Mouse (Mus musculus) left cerebral cortex, postnatal 14 days (tissue): ENCODE data around the gene Olfr74. TPM values are rescaled to one million over a fixed set of nuclear protein-coding genes. Genes with fewer than 3 reads are reported as not detected.
"Not testable (repeated sequence)": the region's sequence is repeated elsewhere in the genome, so short reads cannot be mapped to it uniquely, and the experiment has no call there.

Experiments
- DNase-seq, 2 experiments: peaks; one replicate each; pipeline ENCODE4 v3.0.0; 2021 to 2022; ENCODE audit warnings: low spot score in 2 of 2, mixed read lengths in 1 of 2
- intact Hi-C: fragments of 180-260 bp; cut with DNase I; formaldehyde crosslinking; loops from one replicate; pipeline ENCODE4 v1.15.1; 2025
- long read RNA-seq, 2 experiments: library from polyadenylated mRNA; stranded (forward); transcript quantifications; one replicate each; pipeline ENCODE4 v2.0.0; 2021
- total RNA-seq, 2 experiments: library from RNA; stranded (reverse); gene quantifications; 2 replicates each; pipeline ENCODE4 v1.2.3; 2021

The Olfr74 gene
- not detected for total RNA-seq
- long read RNA-seq, experiment 1, result 0 reads
- long read RNA-seq, experiment 2, result 0 reads

DNA sequence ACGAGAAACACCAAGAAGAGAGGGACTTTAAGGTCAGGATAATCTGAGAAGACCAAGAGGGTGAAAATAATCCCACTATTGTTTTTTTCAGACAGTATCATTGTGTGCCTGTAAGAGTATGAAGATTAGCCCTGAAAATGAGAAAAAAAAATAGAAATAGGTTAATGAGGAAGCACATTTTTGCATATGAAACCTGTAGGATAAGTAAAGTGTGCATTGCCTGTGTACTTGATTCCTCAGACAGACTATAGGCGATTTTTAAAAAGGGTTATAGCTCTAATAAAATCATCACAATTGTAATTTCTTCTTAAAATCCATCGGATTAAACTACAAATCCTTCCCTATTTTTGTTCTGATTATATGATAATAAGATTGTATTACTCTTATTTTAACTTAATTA is at the start of gene Olfr74:
Gene Olfr74, minus strand, starts transcription at position 101 of the 400 bp plus-strand sequence.
- no peak for DNase-seq
- intact Hi-C loops, result no loop called here

DNA sequence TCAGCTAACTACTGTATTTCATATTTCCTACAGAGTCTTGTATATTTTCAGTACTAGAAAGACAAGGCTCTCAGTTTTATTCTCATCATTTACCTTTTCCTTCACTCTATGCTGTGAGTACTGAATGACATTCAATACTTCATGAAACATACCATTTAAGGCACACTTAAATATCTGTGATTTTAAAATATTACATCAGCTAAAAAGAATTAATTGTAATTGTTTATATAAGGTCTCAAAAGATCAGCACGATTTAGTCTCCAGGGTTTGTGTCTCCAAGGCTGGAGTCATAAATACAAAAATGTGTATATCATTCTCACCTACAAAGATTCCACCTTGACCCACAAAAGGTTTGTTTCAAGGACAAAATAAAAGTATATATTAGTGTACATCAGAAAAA is 48.0 kb upstream of the Olfr74 start, which contains the start of gene Olfr1161:
Gene Olfr1161, plus strand, starts transcription at position 301 of the 400 bp plus-strand sequence.
- intact Hi-C loops, DNase-seq: not testable (repeated sequence)

GRCm38 (mm10) chr2:88007515-88008318 is 33.3 kb upstream of the Olfr74 start, which contains the start of gene Olfr1160:
Olfr1160 (minus strand) TSS chr2:88008268.
- DNase-seq, result no peak

DNA sequence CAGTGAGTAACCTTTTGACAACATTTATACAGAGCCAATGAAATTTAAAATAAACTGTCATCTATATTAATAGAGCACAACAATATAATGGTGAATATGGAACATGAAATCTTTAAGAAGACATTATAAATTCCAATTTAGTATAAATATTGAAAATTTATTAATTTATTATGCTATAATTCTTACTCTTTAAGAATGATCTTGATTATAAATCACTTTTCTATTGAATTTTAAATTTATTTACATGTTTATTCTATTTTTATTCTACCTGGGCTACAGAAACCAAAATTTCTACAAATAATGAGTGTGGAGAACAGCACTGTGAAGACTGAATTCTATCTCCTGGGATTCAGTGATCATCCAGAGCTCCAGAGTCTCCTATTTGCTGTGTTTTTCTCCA is 15.3 kb upstream of the Olfr74 start, which contains the start of gene Olfr1158:
Gene Olfr1158, plus strand, starts transcription at position 301 of the 400 bp plus-strand sequence.
- intact Hi-C loops, result no loop called here

More at GRCm38 (mm10) chr2:88007515-88008318, 33.3 kb upstream of the Olfr74 start, which contains the start of gene Olfr1160:
- intact Hi-C loops, result no loop called here

GRCm38 (mm10) chr2:87968199-87968598 is 6.3 kb downstream of the Olfr74 start, which contains the start of gene Olfr1157:
Olfr1157 (minus strand) TSS chr2:87968299.
- no peak for DNase-seq
- intact Hi-C loops, result no loop called here

More for the DNA sequence above, 15.3 kb upstream of the Olfr74 start, which contains the start of gene Olfr1158:
- no peak for DNase-seq

DNA sequence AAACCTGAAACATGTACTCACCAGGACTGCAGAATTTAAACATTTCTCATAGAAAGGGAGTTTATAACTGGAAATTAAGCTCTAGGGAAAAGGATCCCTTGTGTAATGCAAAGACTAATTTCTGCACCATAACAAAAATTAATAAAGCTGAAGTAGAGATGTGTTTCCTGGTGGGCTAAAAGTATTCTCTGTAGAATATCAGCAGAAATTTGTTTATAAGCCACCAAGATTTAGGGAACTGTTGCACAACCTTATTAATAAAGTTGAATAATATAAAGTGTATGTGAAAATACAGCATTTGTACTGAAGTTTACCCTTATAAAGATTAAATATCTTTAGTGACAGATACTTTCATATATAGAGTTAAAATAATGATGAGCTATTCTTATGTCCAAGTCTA is 21.5 kb downstream of the Olfr74 start, which contains the start of gene Olfr1156:
Gene Olfr1156, minus strand, starts transcription at position 101 of the 400 bp plus-strand sequence.
- no peak for DNase-seq
- intact Hi-C loops, result no loop called here

DNA sequence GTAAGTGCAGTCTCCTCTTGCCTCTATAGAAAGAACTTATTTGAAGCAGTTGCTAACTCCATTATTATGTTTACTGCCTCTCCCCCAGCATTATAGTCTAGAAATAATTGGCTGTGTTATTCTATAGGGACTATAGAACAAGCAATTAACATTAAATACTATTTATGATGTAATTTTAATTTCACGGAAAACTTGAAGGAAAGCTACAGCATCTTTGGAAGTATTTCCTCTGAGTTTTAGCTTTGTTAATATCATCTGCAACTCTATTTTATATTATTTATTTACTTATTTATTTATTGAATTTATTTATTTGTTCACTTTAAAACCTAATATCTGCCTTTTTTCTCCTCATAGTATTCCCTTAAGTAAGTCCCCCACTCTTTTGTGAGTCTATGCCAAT is 29.4 kb downstream of the Olfr74 start, which contains the start of gene Olfr1155:
Gene Olfr1155, minus strand, starts transcription at position 101 of the 400 bp plus-strand sequence.
- DNase-seq, result no peak
- intact Hi-C loops, result no loop called here

Other genes starting within 250 kb of the Olfr74 start
- gene Olfr1138, start 234.7 kb downstream of the Olfr74 start, total RNA-seq, result not detected
- not detected for gene Olfr1140, start 230.9 kb downstream of the Olfr74 start, total RNA-seq
- not detected for gene Olfr1141, start 220.7 kb downstream of the Olfr74 start, total RNA-seq
- not detected for gene Olfr152, start 195.2 kb downstream of the Olfr74 start, total RNA-seq
- not detected for gene Olfr1143, start 174.1 kb downstream of the Olfr74 start, total RNA-seq
- not detected for gene Olfr1145, start 164.8 kb downstream of the Olfr74 start, total RNA-seq
- not detected for gene Olfr1148, start 144.1 kb downstream of the Olfr74 start, total RNA-seq
- not detected for gene Olfr1150-ps1, start 130.7 kb downstream of the Olfr74 start, total RNA-seq
- gene Olfr1151, start 118.8 kb downstream of the Olfr74 start, total RNA-seq, result not detected
- gene Olfr1152, start 108.2 kb downstream of the Olfr74 start, total RNA-seq, result not detected
- gene Olfr1153, start 79.7 kb downstream of the Olfr74 start, total RNA-seq, result not detected
- gene Olfr1154, start 69.5 kb downstream of the Olfr74 start, total RNA-seq, result not detected
- not detected for gene Olfr1155, start 29.5 kb downstream of the Olfr74 start, total RNA-seq
- not detected for gene Olfr1156, start 21.6 kb downstream of the Olfr74 start, total RNA-seq
- gene Olfr1157, start 6.4 kb downstream of the Olfr74 start, total RNA-seq, result not detected
- not detected for gene Olfr1158, start 15.4 kb upstream of the Olfr74 start, total RNA-seq
- not detected for gene Olfr1160, start 33.6 kb upstream of the Olfr74 start, total RNA-seq
- not detected for gene Olfr1161, start 48.1 kb upstream of the Olfr74 start, total RNA-seq
- gene Olfr73, start 63.0 kb upstream of the Olfr74 start, total RNA-seq, result not detected
- gene Olfr1162, start 76.5 kb upstream of the Olfr74 start, total RNA-seq, result not detected
- gene Olfr1163, start 97.2 kb upstream of the Olfr74 start, total RNA-seq, result not detected
- not detected for gene Olfr1164, start 119.3 kb upstream of the Olfr74 start, total RNA-seq
- not detected for gene Olfr1166, start 153.6 kb upstream of the Olfr74 start, total RNA-seq
- gene Olfr1167, start 180.5 kb upstream of the Olfr74 start, total RNA-seq, result not detected
- gene Olfr1168, start 207.2 kb upstream of the Olfr74 start, total RNA-seq, result not detected